Mouse (Mus musculus): Measurements from ENCODE around the gene Atp6v1d. TPM values are rescaled to one million over a fixed set of nuclear protein-coding genes. Genes with fewer than 3 reads are reported as not detected.

Gene Atp6v1d
- polyA plus RNA-seq, 1 experiment from 2014 or later, result 67.4 TPM

- Histone ChIP-seq H3K36me3 (no peaks in the 10 kb centered on the region; the same call in 1 of the 2 replicates), H3K9ac (replicated peaks) (no peak overlapping the region), H3K4me1 (replicated peaks) (no peaks in the 10 kb centered on the region), H3K4me2 (no peak overlapping the region), H3K9me3 (no peaks in the 10 kb centered on the region), H3K27me3 (no peaks in the 10 kb centered on the region), H3K27ac (no peak overlapping the region), H3K4me3 (replicated peaks) (no peak overlapping the region)
- WGBS, result 77% methylated on average over 2 of the region's 2 CpGs
- no peak for ATAC-seq (ENCODE audit: insufficient number of reproducible peaks, insufficient read depth, low FRiP score, low TSS enrichment, low read depth)
Observed at GRCm38 (mm10) chr12:78790791-78791190, 70.6 kb downstream of the Atp6v1d start.

Other genes starting within 250 kb of the Atp6v1d start
- gene Fam71d, start 170.1 kb downstream of the Atp6v1d start, polyA plus RNA-seq (2016; fragmentation: Nextera tagmentation; extraction: Ambion mirVana), result not detected in 2 replicates
- gene Mpp5, start 112.7 kb downstream of the Atp6v1d start, polyA plus RNA-seq (2016; fragmentation: Nextera tagmentation; extraction: Ambion mirVana), result 22.7 and 23.5 TPM in 2 replicates
- 213 and 228 TPM in 2 replicates for gene Eif2s1, start 181 bp upstream of the Atp6v1d start, polyA plus RNA-seq (2016; fragmentation: Nextera tagmentation; extraction: Ambion mirVana)
- gene Plek2, start 45.3 kb upstream of the Atp6v1d start, polyA plus RNA-seq (2016; fragmentation: Nextera tagmentation; extraction: Ambion mirVana), result 3.7 and 4.5 TPM in 2 replicates
- gene Tmem229b, start 146.0 kb upstream of the Atp6v1d start, polyA plus RNA-seq (2016; fragmentation: Nextera tagmentation; extraction: Ambion mirVana), result 3.4 and 4.4 TPM in 2 replicates
- 3.0 and 3.1 TPM in 2 replicates for gene Plekhh1, start 167.5 kb upstream of the Atp6v1d start, polyA plus RNA-seq (2016; fragmentation: Nextera tagmentation; extraction: Ambion mirVana)
- 33.8 and 36.9 TPM in 2 replicates for gene Pigh, start 228.0 kb upstream of the Atp6v1d start, polyA plus RNA-seq (2016; fragmentation: Nextera tagmentation; extraction: Ambion mirVana)